Mouse (Mus musculus) liver, postnatal 0 days (tissue): ENCODE measurements around the gene Grik4. TPM values are rescaled to one million over a fixed set of nuclear protein-coding genes. Genes with fewer than 3 reads are reported as not detected.

ENCODE experiments used
- ATAC-seq: fragments of 200-750 bp; cut with Nextera tagmentation; 2 replicates; pipeline ENCODE4 v1.8.0; 2017; ENCODE audit warnings: mild to moderate bottlenecking, moderate library complexity
- DNase-seq: peaks from one replicate; pipeline ENCODE4 v3.0.0-alpha.2; 2016
- H3K27ac ChIP-seq: fragments of 300-500 bp; sonication (generic); 2 replicates; pipeline ENCODE4 v1.5.1; 2014; ENCODE audit warnings: antibody characterized with exemption, moderate library complexity, mild to moderate bottlenecking, low read depth
- H3K27me3 ChIP-seq: fragments of 300-500 bp; sonication (generic); 2 replicates; pipeline ENCODE4 v1.6.1; 2014; ENCODE audit warnings: low read length, control low read depth, mixed read lengths; ENCODE audit not compliant: insufficient read depth
- H3K36me3 ChIP-seq: fragments of 300-500 bp; sonication (generic); replicated peaks from 2 replicates; pipeline ENCODE4 v1.6.1; 2014; ENCODE audit warnings: mild to moderate bottlenecking, control low read depth, low read length, moderate library complexity, mixed read lengths; ENCODE audit not compliant: insufficient read depth
- H3K4me1 ChIP-seq: fragments of 300-500 bp; sonication (generic); 2 replicates; pipeline ENCODE4 v1.6.1; 2014; ENCODE audit warnings: antibody characterized with exemption, mild to moderate bottlenecking, control low read depth; ENCODE audit not compliant: insufficient read depth
- H3K4me2 ChIP-seq: fragments of 300-500 bp; sonication (generic); 2 replicates; pipeline ENCODE4 v1.6.1; 2014; ENCODE audit warnings: low read depth, mild to moderate bottlenecking, low read length, moderate library complexity, mixed read lengths
- H3K4me3 ChIP-seq: fragments of 300-500 bp; sonication (generic); 2 replicates; pipeline ENCODE4 v1.5.1; 2014; ENCODE audit warnings: low read depth, low read length
- H3K9ac ChIP-seq: fragments of 300-500 bp; sonication (generic); replicated peaks from 2 replicates; pipeline ENCODE4 v1.6.1; 2014; ENCODE audit warnings: mild to moderate bottlenecking, moderate library complexity
- H3K9me3 ChIP-seq: fragments of 300-500 bp; sonication (generic); 2 replicates; pipeline ENCODE4 v1.6.1; 2016; ENCODE audit warnings: mild to moderate bottlenecking, control low read depth, low read length, mixed read lengths
- CTCF ChIP-seq: sonication (generic); IDR thresholded peaks from 2 replicates; pipeline ENCODE4 v1.5.1; 2016; ENCODE audit warnings: antibody characterized with exemption, low read depth
- EP300 ChIP-seq: IDR thresholded peaks from 2 replicates; pipeline ENCODE4 v1.6.1; 2016; ENCODE audit warnings: antibody characterized with exemption, low read depth, mild to moderate bottlenecking
- WGBS: fragments of 180-500 bp; shearing (Covaris S2); extraction: QIAGEN DNeasy Blood & Tissue Kit; methylation state at CpG from one replicate; pipeline ENCODE4 v1.1.7; 2014; ENCODE audit not compliant: insufficient replicate concordance; 5-methylcytosine and 5-hydroxymethylcytosine counted together
- polyA plus RNA-seq: library from polyadenylated mRNA; unstranded; fragments of >200 nt; fragmentation: Nextera tagmentation; extraction: Ambion mirVana; gene quantifications from 2 replicates; pipeline ENCODE4 v1.2.1, GENCODE M21; 2015

Grik4 gene
- polyA plus RNA-seq, 1 experiment from 2014 or later: 0.08 TPM

GRCm38 (mm10) chr9:42520587-42521084 lies 423.7 kb downstream of the Grik4 start:
- no peak overlapping the region for H3K9ac ChIP-seq
- no peaks in the 10 kb centered on the region for H3K4me1 ChIP-seq
- H3K4me3 ChIP-seq: no peak overlapping the region
- DNase-seq (no peak), ATAC-seq (no peak)
- 20% methylated on average over 36 of the region's 36 CpGs for WGBS
- no peaks in the 10 kb centered on the region for H3K9me3 ChIP-seq
- TF ChIP-seq CTCF: no peak
- no peak for TF ChIP-seq EP300
- peak overlapping the region; percentile 40; the same call in 1 of the 2 replicates for H3K4me2 ChIP-seq
- no peaks in the 10 kb centered on the region for H3K36me3 ChIP-seq
- peaks cover 9% of the 10 kb centered on the region for H3K27me3 ChIP-seq
- H3K27ac ChIP-seq: no peak overlapping the region

GRCm38 (mm10) chr9:42518163-42518562 lies 426.1 kb downstream of the Grik4 start:
- peaks cover 9% of the 10 kb centered on the region for H3K27me3 ChIP-seq
- H3K9ac ChIP-seq: no peak overlapping the region
- 72% methylated on average over 14 of the region's 14 CpGs for WGBS
- H3K9me3 ChIP-seq: no peaks in the 10 kb centered on the region
- TF ChIP-seq EP300 (no peak), CTCF (no peak)
- H3K36me3 ChIP-seq: no peaks in the 10 kb centered on the region
- H3K4me3 ChIP-seq: no peak overlapping the region
- DNase-seq (no peak), ATAC-seq (no peak)
- H3K4me1 ChIP-seq: no peaks in the 10 kb centered on the region
- H3K27ac ChIP-seq: no peak overlapping the region
- H3K4me2 ChIP-seq: no peak overlapping the region

- Histone ChIP-seq H3K27ac (no peak overlapping the region), H3K4me3 (no peak overlapping the region), H3K9me3 (no peaks in the 10 kb centered on the region), H3K4me2 (no peak overlapping the region), H3K9ac (no peak overlapping the region), H3K27me3 (no peaks in the 10 kb centered on the region), H3K36me3 (no peaks in the 10 kb centered on the region), H3K4me1 (no peaks in the 10 kb centered on the region; the same call in 1 of the 2 replicates)
- TF ChIP-seq CTCF (no peak), EP300 (no peak)
- 71% methylated on average over 5 of the region's 5 CpGs for WGBS
- DNase-seq: no peak
- no peak for ATAC-seq
These were observed 431.1 kb downstream of the Grik4 start for GRCm38 (mm10) chr9:42513159-42513558.

GRCm38 (mm10) chr9:42512312-42512711 lies 432.0 kb downstream of the Grik4 start:
- Histone ChIP-seq H3K4me1 (peaks cover 3% of the 10 kb centered on the region; the same call in 1 of the 2 replicates), H3K9me3 (no peaks in the 10 kb centered on the region), H3K4me3 (no peak overlapping the region), H3K27me3 (no peaks in the 10 kb centered on the region), H3K9ac (no peak overlapping the region), H3K4me2 (no peak overlapping the region), H3K27ac (no peak overlapping the region), H3K36me3 (no peaks in the 10 kb centered on the region)
- peak; percentile 62 for DNase-seq
- 47% methylated on average over 4 of the region's 4 CpGs for WGBS
- no peak for TF ChIP-seq EP300
- no peak for TF ChIP-seq CTCF
- peak; percentile 58; the same call in 1 of the 2 replicates for ATAC-seq

GRCm38 (mm10) chr9:42508235-42508634 lies 436.1 kb downstream of the Grik4 start:
- Histone ChIP-seq H3K36me3 (no peaks in the 10 kb centered on the region), H3K9ac (no peak overlapping the region), H3K27me3 (no peaks in the 10 kb centered on the region), H3K4me2 (no peak overlapping the region), H3K9me3 (no peaks in the 10 kb centered on the region), H3K27ac (no peak overlapping the region), H3K4me1 (peaks cover 18% of the 10 kb centered on the region), H3K4me3 (no peak overlapping the region)
- ATAC-seq (peak; percentile 69), DNase-seq (peak; percentile 21)
- TF ChIP-seq EP300 (no peak), CTCF (no peak)
- WGBS: 64% methylated on average over 7 of the region's 7 CpGs

- Histone ChIP-seq H3K4me3 (no peak within 1 kb of the TSS), H3K36me3 (no peaks in the 10 kb centered on the region), H3K4me1 (peaks cover 18% of the 10 kb centered on the region), H3K9ac (no peak within 1 kb of the TSS), H3K9me3 (no peaks in the 10 kb centered on the region), H3K27me3 (no peaks in the 10 kb centered on the region), H3K4me2 (no peak within 1 kb of the TSS), H3K27ac (no peak within 1 kb of the TSS)
- 68% methylated on average over 6 of the region's 6 CpGs for WGBS
- ATAC-seq (no peak), DNase-seq (no peak)
- no peak for TF ChIP-seq CTCF
- no peak for TF ChIP-seq EP300
These were observed 436.6 kb downstream of the Grik4 start, which contains the start of gene Tbcel for GRCm38 (mm10) chr9:42507709-42508108. TSS of gene Tbcel (minus strand) at chr9:42507809.

- no peak overlapping the region for H3K4me2 ChIP-seq
- no peak overlapping the region for H3K4me3 ChIP-seq
- ATAC-seq: peak; percentile 51; the same call in 1 of the 2 replicates
- no peak overlapping the region for H3K27ac ChIP-seq
- 10% methylated on average over 1 of the region's 1 CpGs for WGBS
- peaks cover 18% of the 10 kb centered on the region for H3K4me1 ChIP-seq
- H3K36me3 ChIP-seq: no peaks in the 10 kb centered on the region
- TF ChIP-seq EP300 (no peak), CTCF (no peak)
- no peak overlapping the region for H3K9ac ChIP-seq
- DNase-seq: no peak
- H3K27me3 ChIP-seq: no peaks in the 10 kb centered on the region
- H3K9me3 ChIP-seq: no peaks in the 10 kb centered on the region
These were observed 437.3 kb downstream of the Grik4 start for GRCm38 (mm10) chr9:42507022-42507421.
